Mouse (Mus musculus) bone marrow, adult 2 months (tissue): ENCODE measurements around the gene Kcnk3.

Experiments used
- CTCF ChIP-seq: fragments of 200-500 bp; IDR thresholded peaks from 2 replicates; pipeline ENCODE4 v1.5.1; 2011; ENCODE audit warnings: low read length, control low read depth; ENCODE audit not compliant: control insufficient read depth, insufficient read depth
- POLR2A ChIP-seq: fragments of 200-500 bp; IDR thresholded peaks from 2 replicates; pipeline ENCODE4 v1.6.1; 2011; ENCODE audit warnings: low read depth, mild to moderate bottlenecking, control low read depth, low read length, borderline replicate concordance; ENCODE audit not compliant: control insufficient read depth

DNA sequence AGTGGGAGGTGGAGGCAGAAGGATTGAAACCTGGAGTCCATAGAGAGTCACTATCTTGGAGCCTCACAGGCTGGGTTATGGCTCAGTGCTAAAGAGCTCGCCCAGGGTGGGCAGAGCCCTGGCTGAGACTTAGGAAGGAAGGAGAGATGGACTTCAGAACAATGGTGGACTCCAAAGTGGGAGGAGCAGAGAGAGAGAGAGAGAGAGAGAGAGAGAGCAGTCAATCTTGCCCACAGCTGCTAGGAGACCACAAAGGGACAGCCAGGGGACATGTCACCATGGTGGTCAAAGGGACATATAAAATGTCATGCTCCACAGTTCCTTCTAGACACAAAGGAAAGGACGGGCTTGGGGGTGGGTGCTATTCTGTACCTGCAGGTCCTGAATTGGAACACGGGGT lies 15.3 kb downstream of the Kcnk3 start:
- TF ChIP-seq CTCF (no peak), POLR2A (no peak)
